Mouse (Mus musculus): ENCODE measurements around the gene Gm45337. TPM values are rescaled to one million over a fixed set of nuclear protein-coding genes. Genes with fewer than 3 reads are reported as not detected.
A peak's percentile ranks its signal among the peaks of the same experiment; 100 is the strongest.

Gm45337 gene
- polyA plus RNA-seq, 1 experiment from 2014 or later = not detected

DNA sequence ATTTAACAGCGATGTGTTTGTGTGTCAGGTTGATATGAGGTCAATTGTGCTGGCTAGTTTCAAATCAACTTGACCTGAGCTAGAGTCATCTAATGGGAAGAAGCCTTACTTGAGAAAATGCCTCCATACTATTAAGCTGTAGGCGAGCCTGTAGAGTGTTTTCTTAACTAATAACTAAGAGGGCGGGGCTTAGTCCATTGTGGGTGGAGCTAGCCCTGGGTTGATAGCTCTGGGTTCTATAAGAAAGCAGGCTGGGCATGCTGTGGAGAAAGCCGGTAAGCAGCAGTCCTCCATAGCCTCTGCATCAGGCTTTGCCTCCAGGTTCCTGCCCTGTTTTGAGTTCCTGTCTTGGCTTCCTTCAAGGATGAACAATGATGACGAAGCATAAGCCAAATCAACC is 39.7 kb downstream of the Gm45337 start:
- no peak for TF ChIP-seq CTCF (IDR thresholded peaks at IDR 0.05; ENCODE audit: low read depth)
- H3K4me1 ChIP-seq (replicated peaks; ENCODE audit: insufficient read depth, low read length) = no peaks in the 10 kb centered on the region
- ATAC-seq (replicated peaks; ENCODE audit: low FRiP score, low read depth) (no peak), DNase-seq (ENCODE audit: low spot score) (no peak)
- H3K9me3 ChIP-seq (replicated peaks; ENCODE audit: low read length) = no peaks in the 10 kb centered on the region
- no peak overlapping the region for H3K27ac ChIP-seq
- H3K27me3 ChIP-seq (ENCODE audit: insufficient read depth, low read length) = no peaks in the 10 kb centered on the region
- no peak overlapping the region for H3K4me2 ChIP-seq (ENCODE audit: low read length)
- WGBS = 56% methylated on average over 5 of the region's 5 CpGs
- H3K36me3 ChIP-seq (ENCODE audit: insufficient read depth, low read length) = no peaks in the 10 kb centered on the region
- H3K9ac ChIP-seq (ENCODE audit: low read depth, low read length) = no peak overlapping the region
- no peak overlapping the region for H3K4me3 ChIP-seq (replicated peaks; ENCODE audit: low read depth, low read length)

DNA sequence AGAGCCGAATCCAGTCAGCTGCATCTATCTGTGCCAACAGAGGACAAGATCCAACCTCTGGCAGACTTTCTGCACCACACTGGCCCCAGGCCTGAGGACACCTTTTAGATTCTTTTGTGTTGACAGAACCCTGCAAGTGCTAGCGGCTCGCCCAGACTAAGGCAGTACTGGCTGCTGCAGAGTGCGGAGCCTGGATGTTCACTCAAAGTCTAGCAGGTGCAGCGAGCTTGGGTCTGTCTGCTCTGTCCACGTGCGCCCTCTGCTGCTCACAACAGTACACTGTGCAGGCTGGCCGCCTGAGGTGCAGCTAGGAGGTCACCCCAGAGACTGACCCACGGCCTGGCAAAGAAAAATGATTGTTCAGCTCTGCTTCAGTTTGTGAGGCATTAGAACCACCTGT is 46.6 kb downstream of the Gm45337 start:
- peak; percentile 52; the same call in 1 of the 2 replicates for ATAC-seq (replicated peaks; ENCODE audit: low FRiP score, low read depth)
- peak; percentile 95 for TF ChIP-seq CTCF (IDR thresholded peaks at IDR 0.05; ENCODE audit: low read depth)
- no peaks in the 10 kb centered on the region for H3K9me3 ChIP-seq (replicated peaks; ENCODE audit: low read length)

GRCm38 (mm10) chr7:142096701-142097100 is 47.7 kb downstream of the Gm45337 start:
- no peak for TF ChIP-seq CTCF (IDR thresholded peaks at IDR 0.05; ENCODE audit: low read depth)
- no peak overlapping the region for H3K4me3 ChIP-seq (replicated peaks; ENCODE audit: low read depth, low read length)
- no peak for ATAC-seq (replicated peaks; ENCODE audit: low FRiP score, low read depth)
- DNase-seq (ENCODE audit: low spot score) = no peak
- no peak overlapping the region for H3K9ac ChIP-seq (ENCODE audit: low read depth, low read length)
- no peaks in the 10 kb centered on the region for H3K4me1 ChIP-seq (replicated peaks; ENCODE audit: insufficient read depth, low read length)
- 55% methylated on average over 4 of the region's 4 CpGs for WGBS
- H3K9me3 ChIP-seq (replicated peaks; ENCODE audit: low read length) = no peaks in the 10 kb centered on the region
- no peaks in the 10 kb centered on the region for H3K36me3 ChIP-seq (ENCODE audit: insufficient read depth, low read length)
- no peak overlapping the region for H3K4me2 ChIP-seq (ENCODE audit: low read length)
- no peak overlapping the region for H3K27ac ChIP-seq
- H3K27me3 ChIP-seq (ENCODE audit: insufficient read depth, low read length) = peaks cover 18% of the 10 kb centered on the region; the same call in 1 of the 2 replicates

More for the DNA sequence above, 46.6 kb downstream of the Gm45337 start:
- no peak overlapping the region for H3K4me3 ChIP-seq (replicated peaks; ENCODE audit: low read depth, low read length)
- no peak overlapping the region for H3K27ac ChIP-seq
- H3K4me2 ChIP-seq (ENCODE audit: low read length) = no peak overlapping the region
- no peak overlapping the region for H3K9ac ChIP-seq (ENCODE audit: low read depth, low read length)
- H3K27me3 ChIP-seq (ENCODE audit: insufficient read depth, low read length) = peaks cover 18% of the 10 kb centered on the region; the same call in 1 of the 2 replicates
- H3K4me1 ChIP-seq (replicated peaks; ENCODE audit: insufficient read depth, low read length) = no peaks in the 10 kb centered on the region
- 8% methylated on average over 9 of the region's 9 CpGs for WGBS
- no peaks in the 10 kb centered on the region for H3K36me3 ChIP-seq (ENCODE audit: insufficient read depth, low read length)
- peak; percentile 91 for DNase-seq (ENCODE audit: low spot score)

- H3K9ac ChIP-seq (ENCODE audit: low read depth, low read length) = peak within 1 kb of the TSS; percentile 73
- H3K4me3 ChIP-seq (replicated peaks; ENCODE audit: low read depth, low read length) = peak within 1 kb of the TSS; percentile 59
- H3K4me2 ChIP-seq (ENCODE audit: low read length) = peak within 1 kb of the TSS; percentile 76
- no peaks in the 10 kb centered on the region for H3K9me3 ChIP-seq (replicated peaks; ENCODE audit: low read length)
- under 1% methylated on average over 44 of the region's 63 CpGs for WGBS
- no peaks in the 10 kb centered on the region for H3K36me3 ChIP-seq (ENCODE audit: insufficient read depth, low read length)
- TF ChIP-seq CTCF (IDR thresholded peaks at IDR 0.05; ENCODE audit: low read depth) = peak; percentile 58
- DNase-seq (ENCODE audit: low spot score) = peak; percentile 89
- H3K27ac ChIP-seq = no peak within 1 kb of the TSS
- peak; percentile 83 for ATAC-seq (replicated peaks; ENCODE audit: low FRiP score, low read depth)
- H3K4me1 ChIP-seq (replicated peaks; ENCODE audit: insufficient read depth, low read length) = no peaks in the 10 kb centered on the region
- H3K27me3 ChIP-seq (ENCODE audit: insufficient read depth, low read length) = peaks cover 18% of the 10 kb centered on the region; the same call in 1 of the 2 replicates
Measured at GRCm38 (mm10) chr7:142095183-142095931, 49.0 kb downstream of the Gm45337 start, which contains the start of gene Dusp8. Gene Dusp8, minus strand, starts transcription at chr7:142095843.

GRCm38 (mm10) chr7:142094301-142095143 is 49.9 kb downstream of the Gm45337 start:
- peak overlapping the region; percentile 59 for H3K4me3 ChIP-seq (replicated peaks; ENCODE audit: low read depth, low read length)
- ATAC-seq (replicated peaks; ENCODE audit: low FRiP score, low read depth) (peak; percentile 44), DNase-seq (ENCODE audit: low spot score) (peak; percentile 44)
- no peaks in the 10 kb centered on the region for H3K9me3 ChIP-seq (replicated peaks; ENCODE audit: low read length)
- H3K27ac ChIP-seq = no peak overlapping the region
- H3K4me1 ChIP-seq (replicated peaks; ENCODE audit: insufficient read depth, low read length) = no peaks in the 10 kb centered on the region
- peak overlapping the region; percentile 76 for H3K4me2 ChIP-seq (ENCODE audit: low read length)
- TF ChIP-seq CTCF (IDR thresholded peaks at IDR 0.05; ENCODE audit: low read depth) = no peak
- peak overlapping the region; percentile 73 for H3K9ac ChIP-seq (ENCODE audit: low read depth, low read length)
- peaks cover 18% of the 10 kb centered on the region; the same call in 1 of the 2 replicates for H3K27me3 ChIP-seq (ENCODE audit: insufficient read depth, low read length)
- WGBS = under 1% methylated on average over 89 of the region's 89 CpGs
- H3K36me3 ChIP-seq (ENCODE audit: insufficient read depth, low read length) = no peaks in the 10 kb centered on the region

DNA sequence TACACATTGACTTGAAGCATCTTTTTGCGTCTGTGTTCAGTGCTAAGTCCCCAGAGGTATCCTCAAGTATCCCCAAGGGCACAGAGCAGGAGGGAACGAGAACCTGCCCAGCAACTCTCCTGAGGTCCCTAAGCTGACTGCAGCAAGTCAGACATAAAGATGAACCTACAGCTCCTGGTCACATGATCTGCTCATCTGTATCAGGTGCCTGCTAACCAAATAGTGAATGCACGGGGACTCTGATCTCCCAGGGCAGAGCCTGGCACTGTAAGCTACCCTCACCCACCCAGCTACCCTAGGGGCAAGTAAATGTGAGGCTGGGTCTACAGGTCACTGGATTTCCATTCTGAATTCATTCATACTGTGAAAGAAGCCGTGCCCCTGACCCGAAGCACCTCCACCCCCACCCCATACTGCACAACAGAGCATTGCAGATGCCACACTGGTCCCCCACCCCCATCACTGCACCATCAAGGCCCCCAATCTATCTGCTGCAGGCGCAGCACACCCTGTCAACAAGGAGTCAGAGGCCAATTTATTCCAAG is 50.6 kb downstream of the Gm45337 start:
- no peak for ATAC-seq (replicated peaks; ENCODE audit: low FRiP score, low read depth)
- TF ChIP-seq CTCF (IDR thresholded peaks at IDR 0.05; ENCODE audit: low read depth) = no peak
- no peaks in the 10 kb centered on the region for H3K4me1 ChIP-seq (replicated peaks; ENCODE audit: insufficient read depth, low read length)
- H3K4me2 ChIP-seq (ENCODE audit: low read length) = peak overlapping the region; percentile 76
- DNase-seq (ENCODE audit: low spot score) = no peak
- no peaks in the 10 kb centered on the region for H3K9me3 ChIP-seq (replicated peaks; ENCODE audit: low read length)
- H3K9ac ChIP-seq (ENCODE audit: low read depth, low read length) = no peak overlapping the region
- H3K27me3 ChIP-seq (ENCODE audit: insufficient read depth, low read length) = peaks cover 18% of the 10 kb centered on the region; the same call in 1 of the 2 replicates
- H3K27ac ChIP-seq = no peak overlapping the region
- H3K36me3 ChIP-seq (ENCODE audit: insufficient read depth, low read length) = no peaks in the 10 kb centered on the region
- WGBS = 38% methylated on average over 6 of the region's 6 CpGs
- peak overlapping the region; percentile 59 for H3K4me3 ChIP-seq (replicated peaks; ENCODE audit: low read depth, low read length)

Other genes with a start within 250 kb of the Gm45337 start
- 35.0 and 38.3 TPM in 2 replicates for gene Tollip, start 226.1 kb downstream of the Gm45337 start, polyA plus RNA-seq (2015; fragmentation: Nextera tagmentation; extraction: Ambion mirVana)
- 0.29 and 0.31 TPM in 2 replicates for gene Brsk2, start 194.9 kb downstream of the Gm45337 start, polyA plus RNA-seq (2015; fragmentation: Nextera tagmentation; extraction: Ambion mirVana)
- 62.8 and 64.3 TPM in 2 replicates for gene Mob2, start 83.5 kb downstream of the Gm45337 start, polyA plus RNA-seq (2015; fragmentation: Nextera tagmentation; extraction: Ambion mirVana)
- gene Dusp8, start 48.8 kb downstream of the Gm45337 start, polyA plus RNA-seq (2015; fragmentation: Nextera tagmentation; extraction: Ambion mirVana) = 2.3 and 2.5 TPM in 2 replicates
- gene Gm45618, start 23.9 kb downstream of the Gm45337 start, polyA plus RNA-seq (2015; fragmentation: Nextera tagmentation; extraction: Ambion mirVana) = not detected in 2 replicates
- not detected in 2 replicates for gene Gm39115, start 8.6 kb downstream of the Gm45337 start, polyA plus RNA-seq (2015; fragmentation: Nextera tagmentation; extraction: Ambion mirVana)
- not detected in 2 replicates for gene Gm29735, start 12.5 kb upstream of the Gm45337 start, polyA plus RNA-seq (2015; fragmentation: Nextera tagmentation; extraction: Ambion mirVana)
- not detected in 2 replicates for gene Gm4553, start 21.1 kb upstream of the Gm45337 start, polyA plus RNA-seq (2015; fragmentation: Nextera tagmentation; extraction: Ambion mirVana)
- not detected in 2 replicates for gene Krtap5-2, start 31.4 kb upstream of the Gm45337 start, polyA plus RNA-seq (2015; fragmentation: Nextera tagmentation; extraction: Ambion mirVana)
- gene Gm10153, start 45.8 kb upstream of the Gm45337 start, polyA plus RNA-seq (2015; fragmentation: Nextera tagmentation; extraction: Ambion mirVana) = not detected in 2 replicates
- gene Krtap5-3, start 56.8 kb upstream of the Gm45337 start, polyA plus RNA-seq (2015; fragmentation: Nextera tagmentation; extraction: Ambion mirVana) = not detected in 2 replicates
- not detected in 2 replicates for gene Gm7579, start 67.3 kb upstream of the Gm45337 start, polyA plus RNA-seq (2015; fragmentation: Nextera tagmentation; extraction: Ambion mirVana)
- gene Krtap5-5, start 85.4 kb upstream of the Gm45337 start, polyA plus RNA-seq (2015; fragmentation: Nextera tagmentation; extraction: Ambion mirVana) = not detected in 2 replicates
- gene Gm40460, start 96.5 kb upstream of the Gm45337 start, polyA plus RNA-seq (2015; fragmentation: Nextera tagmentation; extraction: Ambion mirVana) = not detected in 2 replicates
- not detected in 2 replicates for gene Gm2431, start 113.7 kb upstream of the Gm45337 start, polyA plus RNA-seq (2015; fragmentation: Nextera tagmentation; extraction: Ambion mirVana)
- not detected in 2 replicates for gene Gm4559, start 129.8 kb upstream of the Gm45337 start, polyA plus RNA-seq (2015; fragmentation: Nextera tagmentation; extraction: Ambion mirVana)
- gene Krtap5-1, start 152.5 kb upstream of the Gm45337 start, polyA plus RNA-seq (2015; fragmentation: Nextera tagmentation; extraction: Ambion mirVana) = not detected in 2 replicates
- not detected in 2 replicates for gene Krtap5-4, start 158.9 kb upstream of the Gm45337 start, polyA plus RNA-seq (2015; fragmentation: Nextera tagmentation; extraction: Ambion mirVana)
- 3.6 and 3.9 TPM in 2 replicates for gene Ifitm10, start 229.1 kb upstream of the Gm45337 start, polyA plus RNA-seq (2015; fragmentation: Nextera tagmentation; extraction: Ambion mirVana)
- not detected in 2 replicates for gene Gm49369, start 238.1 kb upstream of the Gm45337 start, polyA plus RNA-seq (2015; fragmentation: Nextera tagmentation; extraction: Ambion mirVana)
- 575 and 586 TPM in 2 replicates for gene Ctsd, start 243.4 kb upstream of the Gm45337 start, polyA plus RNA-seq (2015; fragmentation: Nextera tagmentation; extraction: Ambion mirVana)